In genomic region chr2:132716154-132716553, GRCm38 (mm10) we compare ENCODE assay signal across 9 mouse cellular contexts. TPM values are rescaled to one million over a fixed set of nuclear protein-coding genes. Genes with fewer than 3 reads are reported as not detected.
A peak's percentile ranks its signal among the peaks of the same experiment; 100 is the strongest.
DNase-seq lines count a peak whose midpoint lies in the region; ATAC-seq and TF ChIP-seq lines count a peak whose summit lies in the region.
"Had no signal": no experiment of that assay in that cellular context is flagged by ENCODE, and none has a peak within 500 bp of the region (broad histone marks: within the 10 kb centered on the region; RNA-seq: fewer than 3 reads in every experiment).

No protein-coding gene starts in this region.

- no peaks in the 10 kb centered on the region for H3K9me3 ChIP-seq in heart, embryonic 11.5 days (replicated peaks; ENCODE audit: control insufficient read depth, low read length)
- H3K9me3 ChIP-seq in kidney, postnatal 0 days (replicated peaks; ENCODE audit: low read length): no peaks in the 10 kb centered on the region

- 25% methylated on average over 5 of the region's 5 CpGs for WGBS in heart, embryonic 11.5 days (ENCODE audit: insufficient replicate concordance)
- WGBS in kidney, postnatal 0 days: 40% methylated on average over 5 of the region's 5 CpGs

- 0 out of 2 replicates have a peak, but pooled peaks have one; percentile 46 for ATAC-seq in heart, embryonic 11.5 days (replicated peaks; ENCODE audit: insufficient number of reproducible peaks, low FRiP score, low TSS enrichment)
- peak; percentile 59; the same call in 1 of the 2 replicates for ATAC-seq in kidney, postnatal 0 days (replicated peaks; ENCODE audit: low FRiP score, low read depth)
- ATAC-seq in megakaryocyte-erythroid progenitor cell, adult 5-6 weeks (replicated peaks; ENCODE audit: low FRiP score, low TSS enrichment, poor library complexity, severe bottlenecking): peak; percentile 89

- peak; percentile 72 for TF ChIP-seq CTCF in kidney, postnatal 0 days (IDR thresholded peaks at IDR 0.05; ENCODE audit: low read depth)

- intact Hi-C loops in left cerebral cortex, postnatal 25 days (cut with DNase I): loop anchor here (2.0 kb wide), 1 partner anchor 65 kb away; the partner anchor contains the start of gene Chgb

- H3K4me3 ChIP-seq in heart, embryonic 11.5 days (ENCODE audit: low read depth, low read length): no peak overlapping the region
- H3K4me3 ChIP-seq in kidney, postnatal 0 days (replicated peaks; ENCODE audit: low read depth, low read length): no peak overlapping the region

- H3K36me3 ChIP-seq in heart, embryonic 11.5 days (ENCODE audit: control insufficient read depth, insufficient read depth, low read length): no peaks in the 10 kb centered on the region
- H3K36me3 ChIP-seq in kidney, postnatal 0 days (ENCODE audit: insufficient read depth, low read length): no peaks in the 10 kb centered on the region

- no peaks in the 10 kb centered on the region for H3K27me3 ChIP-seq in heart, embryonic 11.5 days (ENCODE audit: control insufficient read depth, insufficient read depth, low read length)
- H3K27me3 ChIP-seq in kidney, postnatal 0 days (ENCODE audit: insufficient read depth, low read length): no peaks in the 10 kb centered on the region

- H3K9ac ChIP-seq in heart, embryonic 11.5 days (ENCODE audit: low read depth, low read length): no peak overlapping the region
- no peak overlapping the region for H3K9ac ChIP-seq in kidney, postnatal 0 days (ENCODE audit: low read depth, low read length)

- no peak overlapping the region for H3K4me2 ChIP-seq in heart, embryonic 11.5 days
- no peak overlapping the region for H3K4me2 ChIP-seq in kidney, postnatal 0 days (ENCODE audit: low read length)

- H3K27ac ChIP-seq in heart, embryonic 11.5 days (ENCODE audit: low read depth, low read length): no peak overlapping the region
- no peak overlapping the region for H3K27ac ChIP-seq in kidney, postnatal 0 days
- H3K27ac ChIP-seq: macrophage had no signal

- peaks cover 2% of the 10 kb centered on the region; the same call in 1 of the 2 replicates for H3K4me1 ChIP-seq in heart, embryonic 11.5 days (ENCODE audit: control insufficient read depth, insufficient read depth, low read length)
- no peaks in the 10 kb centered on the region for H3K4me1 ChIP-seq in kidney, postnatal 0 days (replicated peaks; ENCODE audit: insufficient read depth, low read length)

- peak; percentile 42 to 52 for DNase-seq in left cerebral cortex, adult 18-20 months (ENCODE audit: low spot score in 2 of 2)
- DNase-seq in left cerebral cortex, postnatal 25 days (ENCODE audit: low spot score in 2 of 2): no peak
- DNase-seq in adrenal gland, postnatal 14 days: peak; percentile 80
- DNase-seq in embryo, embryonic 9.5 days (ENCODE audit: extremely low spot score): peak; percentile 41
- peak; percentile 24 for DNase-seq in kidney, postnatal 0 days (ENCODE audit: low spot score)
- DNase-seq in spleen, postnatal 4 days (ENCODE audit: low spot score in 2 of 2): peak; percentile 67 to 88

RNA-seq across cellular contexts. Expression of gene Shld1, which starts 29.4 kb away (rescaled TPM):
- 1 to 10 TPM; 7.9 to 8.7 TPM for total RNA-seq in left cerebral cortex, adult 18-20 months (2021)
- 10 to 100 TPM in 1 of 2 experiments, 1 to 10 TPM in 1; 8.5 to 11.8 TPM for total RNA-seq in left cerebral cortex, postnatal 25 days (2021)
- 8.5 and 9.4 TPM in 2 replicates for total RNA-seq in adrenal gland, postnatal 14 days (2021)
- polyA plus RNA-seq in heart, embryonic 11.5 days (2014; fragmentation: Nextera tagmentation; extraction: Ambion mirVana): 15.3 and 18.0 TPM in 2 replicates
- 14.1 and 17.7 TPM in 2 replicates for polyA plus RNA-seq in kidney, postnatal 0 days (2015; fragmentation: Nextera tagmentation; extraction: Ambion mirVana)
- total RNA-seq in megakaryocyte-erythroid progenitor cell, adult 5-6 weeks (2014; fragmentation: Nextera tagmentation): 1.5 and 6.1 TPM in 2 replicates
- 5.2 and 6.2 TPM in 2 replicates for total RNA-seq in megakaryocyte-erythroid progenitor cell, adult 5-6 weeks (2017)

Comparison
In these comparisons a context has a peak if more than half of its experiments do, and no peak if none do; other contexts are left out.
1. DNase-seq: peak in left cerebral cortex, adult 18-20 months (2 of 2), adrenal gland, postnatal 14 days (single experiment), embryo, embryonic 9.5 days (single experiment), kidney, postnatal 0 days (single experiment) and spleen, postnatal 4 days (2 of 2); none in left cerebral cortex, postnatal 25 days (0 of 2).
2. Peak in every context shown above with its lines, with median percentiles within 50 percentile points of each other: ATAC-seq.